Mouse (Mus musculus) ES-E14 (cell line): ENCODE results near the gene Btbd2. TPM values are rescaled to one million over a fixed set of nuclear protein-coding genes. Genes with fewer than 3 reads are reported as not detected.

Experiments used
- DNase-seq: peaks from one replicate; pipeline ENCODE4 v3.0.0-alpha.2; 2013; ENCODE audit warnings: low read depth, low spot score
- H3K27ac ChIP-seq: 2 replicates; pipeline ENCODE4 v1.5.1; 2012; ENCODE audit warnings: low read depth, mild to moderate bottlenecking, low read length, moderate library complexity, mixed read lengths; ENCODE audit not compliant: poor library complexity, insufficient read depth, severe bottlenecking
- H3K36me3 ChIP-seq: 2 replicates; pipeline ENCODE4 v1.6.1; 2012; ENCODE audit warnings: mild to moderate bottlenecking, low read length, moderate library complexity, mixed read lengths; ENCODE audit not compliant: control insufficient read depth, poor library complexity, insufficient read depth, severe bottlenecking
- H3K4me1 ChIP-seq, 2 experiments: fragments of 150-350 bp in 1 of 2; sonication (generic) in 1 of 2; 2 replicates each; pipeline ENCODE4 v1.6.1; 2012; ENCODE audit warnings: low read length in 2 of 2, mild to moderate bottlenecking in 1 of 2, mixed read lengths in 1 of 2; ENCODE audit not compliant: control insufficient read depth in 2 of 2, insufficient read depth in 2 of 2, poor library complexity in 1 of 2
- H3K4me3 ChIP-seq, 2 experiments: fragments of 150-350 bp in 1 of 2; sonication (generic) in 1 of 2; 2 replicates each; pipeline ENCODE4 v1.5.1; 2012; ENCODE audit warnings: low read length in 2 of 2, low read depth in 1 of 2, mild to moderate bottlenecking in 1 of 2, mixed read lengths in 1 of 2; ENCODE audit not compliant: insufficient read depth in 1 of 2, poor library complexity in 1 of 2, severe bottlenecking in 1 of 2
- H3K9ac ChIP-seq: 2 replicates; pipeline ENCODE4 v1.6.1; 2012; ENCODE audit warnings: low read depth, mild to moderate bottlenecking, low read length, mixed read lengths; ENCODE audit not compliant: poor library complexity, insufficient read depth, severe bottlenecking
- H3K9me3 ChIP-seq: fragments of 150-350 bp; sonication (generic); 2 replicates; pipeline ENCODE4 v1.6.1; 2012; ENCODE audit warnings: low read depth, mild to moderate bottlenecking, low read length; ENCODE audit not compliant: control insufficient read depth, insufficient read depth
- CHD2 ChIP-seq: IDR thresholded peaks from 2 replicates; pipeline ENCODE4 v1.6.1; 2014; ENCODE audit warnings: mild to moderate bottlenecking, low read depth, low read length, inconsistent platforms
- HCFC1 ChIP-seq: IDR thresholded peaks from 2 replicates; pipeline ENCODE4 v1.6.1; 2012; ENCODE audit warnings: low read length, inconsistent platforms, borderline replicate concordance; ENCODE audit not compliant: insufficient read depth
- MAFK ChIP-seq: IDR thresholded peaks from 2 replicates; pipeline ENCODE4 v1.6.1; 2014; ENCODE audit warnings: mild to moderate bottlenecking, low read depth, low read length, inconsistent platforms; ENCODE audit not compliant: insufficient read depth
- ZC3H11A ChIP-seq: IDR thresholded peaks from 2 replicates; pipeline ENCODE4 v1.6.1; 2012; ENCODE audit warnings: low read depth, mild to moderate bottlenecking, inconsistent platforms, low read length, borderline replicate concordance
- ZNF384 ChIP-seq: IDR thresholded peaks from 2 replicates; pipeline ENCODE4 v1.6.1; 2012; ENCODE audit warnings: low read depth, low read length, inconsistent platforms
- in situ Hi-C, 2 experiments: fragments of 600-800 bp; cut with MboI; formaldehyde crosslinking; loops; one replicate each; pipeline ENCODE4 v1.15.1; 2025; ENCODE audit warnings: low sequenced_read_pairs in 2 of 2, inconsistent platforms in 1 of 2; ENCODE audit not compliant: unreplicated experiment in 2 of 2
- total RNA-seq: library from RNA; depleted of rRNA; stranded (reverse); fragments of 300-350 nt; gene quantifications from 2 replicates; pipeline ENCODE4 v1.2.3, GENCODE M21; 2012

Gene Btbd2
- total RNA-seq, 1 experiment = 45.7 TPM

DNA sequence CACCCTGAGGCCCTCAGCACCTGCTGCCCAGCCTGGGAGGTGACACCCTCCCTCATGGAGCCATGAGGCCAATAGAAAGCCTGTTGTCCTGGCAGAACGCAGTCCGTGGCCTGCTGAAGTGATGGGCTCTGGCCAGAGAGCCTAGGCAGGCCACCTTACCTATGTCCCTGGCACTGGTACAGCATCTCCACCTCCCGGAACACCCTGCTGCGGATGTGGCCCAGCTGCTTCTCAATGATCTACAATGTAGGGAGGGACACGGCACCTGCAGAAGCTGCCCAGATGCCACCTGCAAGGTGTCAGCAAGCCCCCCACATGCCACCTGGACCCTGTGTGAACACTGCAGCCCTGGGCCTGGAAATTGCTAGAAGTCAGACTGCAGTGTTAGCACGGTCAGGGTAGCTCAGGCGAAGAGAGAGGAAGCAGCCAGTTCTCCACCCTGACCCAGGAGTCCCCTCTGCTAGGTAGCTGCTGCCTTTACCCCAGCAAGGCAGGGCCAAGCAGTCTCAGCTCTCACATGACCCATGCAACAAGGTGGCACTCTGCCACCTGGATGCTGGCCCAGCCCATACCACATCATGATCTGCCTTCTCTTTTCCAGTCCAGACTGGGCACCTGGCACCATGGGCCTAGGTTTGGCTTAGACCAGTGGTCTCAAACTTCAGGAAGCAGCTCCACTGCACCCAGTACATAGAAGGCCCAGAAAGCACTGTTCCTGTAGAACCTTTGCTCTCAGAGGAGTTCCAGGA, 13.0 kb upstream of the Btbd2 start:
- Histone ChIP-seq H3K9ac (no peak overlapping the region), H3K9me3 (no peaks in the 10 kb centered on the region), H3K4me1 (peaks cover under 1 to 22% of the 10 kb centered on the region in 2 experiments; a peak in 3 of 4 replicates), H3K4me3 (no peak overlapping the region), H3K36me3 (peaks cover 53% of the 10 kb centered on the region), H3K27ac (no peak overlapping the region)
- TF ChIP-seq HCFC1 = no peak
- no peak for TF ChIP-seq MAFK
- TF ChIP-seq ZNF384 = no peak
- TF ChIP-seq CHD2 = no peak
- TF ChIP-seq ZC3H11A = no peak
- in situ Hi-C loops = no loop called here
- no peak for DNase-seq

DNA sequence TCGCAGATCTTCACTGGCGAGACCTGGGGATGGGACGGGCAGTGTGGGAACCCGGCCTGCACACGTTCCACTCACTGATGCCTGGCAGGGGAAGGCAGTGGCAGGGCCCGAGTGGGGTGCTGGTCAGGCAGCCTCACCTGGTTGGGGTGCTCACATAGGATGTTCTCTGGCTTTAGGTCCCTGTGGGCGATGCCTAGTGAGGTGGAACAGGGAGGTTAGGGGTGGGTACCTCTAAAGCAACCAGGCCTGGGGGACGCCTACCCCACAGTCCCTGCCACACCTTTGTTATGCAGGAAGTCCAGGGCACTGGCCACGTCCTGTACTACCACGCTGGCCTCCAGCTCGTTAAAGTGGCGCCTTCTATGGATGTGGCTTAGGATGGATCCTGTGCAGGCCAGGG, 12.1 kb upstream of the Btbd2 start:
- Histone ChIP-seq H3K9ac (no peak overlapping the region), H3K9me3 (no peaks in the 10 kb centered on the region), H3K4me3 (no peak overlapping the region), H3K4me1 (peaks cover 0 to 16% of the 10 kb centered on the region in 2 experiments; a peak in 3 of 4 replicates), H3K27ac (no peak overlapping the region), H3K36me3 (peaks cover 52% of the 10 kb centered on the region)
- in situ Hi-C loops = no loop called here
- TF ChIP-seq MAFK (no peak), ZC3H11A (no peak), ZNF384 (no peak), CHD2 (no peak), HCFC1 (no peak)
- no peak for DNase-seq

- in situ Hi-C loops = no loop called here
- Histone ChIP-seq H3K4me1 (peaks cover 0 to 18% of the 10 kb centered on the region in 2 experiments; a peak in 3 of 4 replicates), H3K36me3 (peaks cover 51% of the 10 kb centered on the region)
Observed at GRCm38 (mm10) chr10:80668614-80669013, 11.7 kb upstream of the Btbd2 start.

DNA sequence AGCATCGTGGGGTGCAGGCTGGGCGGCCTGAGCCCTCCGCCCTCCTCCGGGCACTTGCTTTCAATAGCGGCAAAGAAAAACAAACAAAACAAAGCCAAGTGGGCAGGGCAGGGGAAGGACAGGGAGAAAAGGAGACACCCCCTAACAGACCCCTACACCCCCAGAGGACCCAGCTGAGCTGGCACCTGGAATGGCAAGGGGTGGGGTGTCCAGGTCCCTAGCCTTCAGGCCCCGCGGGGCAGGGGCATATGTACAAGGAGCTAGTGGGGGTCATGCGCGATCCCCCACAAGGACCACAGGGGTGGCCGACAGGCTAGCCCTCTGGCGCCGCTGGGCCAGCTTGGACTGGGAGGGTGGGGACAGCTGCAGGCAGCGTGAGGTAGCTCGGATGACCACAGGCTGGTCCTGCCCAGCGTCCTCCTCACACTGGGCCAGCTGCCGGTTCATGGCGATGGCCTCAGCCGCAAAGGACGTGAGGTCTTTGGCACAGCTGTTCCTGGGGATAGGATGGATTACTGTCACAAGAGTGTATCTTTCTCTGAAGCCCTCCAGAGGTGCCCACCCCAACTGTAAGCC, 10.1 kb upstream of the Btbd2 start:
- peaks cover 50% of the 10 kb centered on the region for H3K36me3 ChIP-seq
- H3K27ac ChIP-seq = no peak overlapping the region
- peaks cover 0 to 24% of the 10 kb centered on the region in 2 experiments; a peak in 3 of 4 replicates for H3K4me1 ChIP-seq
- no peak overlapping the region for H3K9ac ChIP-seq
- in situ Hi-C loops = no loop called here
- H3K4me3 ChIP-seq = no peak overlapping the region
- DNase-seq = no peak
- TF ChIP-seq MAFK (no peak), CHD2 (no peak), ZNF384 (no peak), ZC3H11A (no peak), HCFC1 (no peak)
- no peaks in the 10 kb centered on the region for H3K9me3 ChIP-seq

More at GRCm38 (mm10) chr10:80668614-80669013, 11.7 kb upstream of the Btbd2 start:
- H3K9me3 ChIP-seq = no peaks in the 10 kb centered on the region
- no peak overlapping the region for H3K9ac ChIP-seq
- no peak for DNase-seq
- H3K27ac ChIP-seq = no peak overlapping the region
- no peak for TF ChIP-seq CHD2
- TF ChIP-seq HCFC1 = no peak
- no peak for TF ChIP-seq MAFK
- no peak for TF ChIP-seq ZC3H11A
- no peak for TF ChIP-seq ZNF384
- H3K4me3 ChIP-seq = no peak overlapping the region
